ENCODE assay signal across 8 mouse cellular contexts in the genomic region with DNA sequence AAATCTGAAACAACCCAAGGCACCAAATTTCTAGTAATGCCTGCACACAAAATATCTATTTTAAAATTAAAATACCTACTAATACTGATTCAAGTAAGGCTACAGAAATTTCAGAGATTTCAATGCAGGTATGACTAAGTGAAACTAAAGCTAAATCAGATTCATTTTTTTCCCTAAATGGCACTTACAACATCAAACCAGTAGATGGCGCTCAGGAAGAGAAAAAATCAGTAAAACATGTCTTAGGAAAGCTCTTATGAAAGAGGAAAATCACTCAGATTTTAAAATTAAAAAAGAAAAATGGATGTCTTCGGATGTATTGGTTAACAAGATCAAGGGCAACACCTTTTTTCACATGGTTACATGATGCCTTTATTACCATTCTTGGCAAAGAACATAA.
DNase-seq lines count a peak whose midpoint lies in the region; ATAC-seq and TF ChIP-seq lines count a peak whose summit lies in the region.

No protein-coding gene starts in this region.

- no peaks in the 10 kb centered on the region for H3K9me3 ChIP-seq in forebrain, embryonic 14.5 days (replicated peaks; ENCODE audit: control insufficient read depth, low read length)
- no peaks in the 10 kb centered on the region for H3K9me3 ChIP-seq in forebrain, embryonic 12.5 days

- ATAC-seq in forebrain, embryonic 14.5 days, result no peak
- ATAC-seq in forebrain, embryonic 12.5 days (ENCODE audit: low FRiP score), result no peak
- ATAC-seq in common myeloid progenitor, adult 5-6 weeks (replicated peaks; ENCODE audit: low read depth, poor library complexity, severe bottlenecking), result peak; percentile 78
- ATAC-seq in activated CD4-positive, CD25-positive, alpha-beta regulatory T cell, adult 4 months, result no peak

- TF ChIP-seq POLR2A in lung, adult 2 months (IDR thresholded peaks at IDR 0.05; ENCODE audit: borderline replicate concordance, extremely low read depth, low read depth, low read length), result no peak

- no peaks in the 10 kb centered on the region for H3K4me1 ChIP-seq in forebrain, embryonic 14.5 days (ENCODE audit: control insufficient read depth, insufficient read depth, low read length)
- no peaks in the 10 kb centered on the region for H3K4me1 ChIP-seq in forebrain, embryonic 12.5 days
- H3K4me1 ChIP-seq in lung, adult 2 months (ENCODE audit: control insufficient read depth, insufficient read depth, low read length), result peaks cover 2% of the 10 kb centered on the region; the same call in 1 of the 2 replicates

- no peak overlapping the region for H3K27ac ChIP-seq in forebrain, embryonic 14.5 days (ENCODE audit: low read depth, low read length)
- H3K27ac ChIP-seq in forebrain, embryonic 12.5 days, result no peak overlapping the region

- 10% methylated on average over 2 of the region's 2 CpGs for WGBS in forebrain, embryonic 14.5 days
- WGBS in forebrain, embryonic 12.5 days, result 7% methylated on average over 2 of the region's 2 CpGs
- under 1% methylated on average over 2 of the region's 2 CpGs for WGBS in lung, adult 2 months

- H3K36me3 ChIP-seq in forebrain, embryonic 14.5 days (ENCODE audit: control insufficient read depth, insufficient read depth, low read length), result no peaks in the 10 kb centered on the region
- H3K36me3 ChIP-seq in forebrain, embryonic 12.5 days (replicated peaks), result no peaks in the 10 kb centered on the region

- H3K4me2 ChIP-seq in forebrain, embryonic 14.5 days (ENCODE audit: low read length), result no peak overlapping the region
- no peak overlapping the region for H3K4me2 ChIP-seq in forebrain, embryonic 12.5 days

- TF ChIP-seq CTCF in lung, adult 2 months (IDR thresholded peaks at IDR 0.05; ENCODE audit: insufficient read depth, low read length), result peak; percentile 17; the same call in 1 of the 2 replicates

- no peak overlapping the region for H3K9ac ChIP-seq in forebrain, embryonic 14.5 days (ENCODE audit: low read length)
- H3K9ac ChIP-seq in forebrain, embryonic 12.5 days, result no peak overlapping the region

- no peaks in the 10 kb centered on the region for H3K27me3 ChIP-seq in forebrain, embryonic 14.5 days (replicated peaks; ENCODE audit: control insufficient read depth, insufficient read depth, low read length)
- H3K27me3 ChIP-seq in forebrain, embryonic 12.5 days, result no peaks in the 10 kb centered on the region

- peak; percentile 72 for DNase-seq in forebrain, embryonic 14.5 days (ENCODE audit: low spot score)
- DNase-seq in lung, adult 2 months, result no peak
- DNase-seq in lung, postnatal 4 days, result no peak
- DNase-seq in naive thymus-derived CD4-positive, alpha-beta T cell, adult 2 months (ENCODE audit: low read depth), result peak; percentile 18
- no peak for DNase-seq in adrenal gland, adult 8-10 months

- H3K4me3 ChIP-seq in forebrain, embryonic 14.5 days (ENCODE audit: low read depth, low read length), result no peak overlapping the region
- H3K4me3 ChIP-seq in forebrain, embryonic 12.5 days (replicated peaks), result no peak overlapping the region
- no peak overlapping the region for H3K4me3 ChIP-seq in lung, adult 2 months (replicated peaks; ENCODE audit: extremely low read depth, low read depth, low read length)

Comparison
In these comparisons a context has a peak if more than half of its experiments do, and no peak if none do; other contexts are left out.
1. DNase-seq: peak in forebrain, embryonic 14.5 days (single experiment) and naive thymus-derived CD4-positive, alpha-beta T cell, adult 2 months (single experiment); none in lung, adult 2 months (single experiment), lung, postnatal 4 days (0 of 2) and adrenal gland, adult 8-10 months (single experiment).